25 mouse cellular contexts compared by ENCODE assay signal in the genomic region with DNA sequence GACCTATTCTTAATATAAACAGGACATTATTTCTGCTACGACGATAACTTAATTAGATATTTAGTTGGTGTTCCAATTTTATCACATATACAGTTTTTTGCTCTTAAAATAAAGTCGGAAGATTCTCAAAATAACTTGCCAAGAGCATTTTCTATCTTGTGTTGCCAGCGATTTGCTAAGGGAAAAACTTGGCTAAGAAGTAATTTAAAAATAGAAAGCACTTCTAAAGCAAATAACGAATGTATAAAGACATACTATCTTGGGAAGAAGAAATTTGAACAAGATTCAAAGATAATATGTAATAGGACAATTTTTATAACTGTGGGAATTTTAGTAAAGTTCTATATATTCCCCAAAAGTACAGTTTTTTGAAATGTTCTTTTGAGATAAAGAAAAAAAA.
A peak's percentile ranks its signal among the peaks of the same experiment; 100 is the strongest.
DNase-seq lines count a peak whose midpoint lies in the region; ATAC-seq lines count a peak whose summit lies in the region.
"Had no signal": no experiment of that assay in that cellular context is flagged by ENCODE, and none has a peak within 500 bp of the region (broad histone marks: within the 10 kb centered on the region; RNA-seq: fewer than 3 reads in every experiment).

No protein-coding gene starts in this region.

- H3K9me3 ChIP-seq in forebrain, embryonic 14.5 days (replicated peaks; ENCODE audit: control insufficient read depth, low read length) = no peaks in the 10 kb centered on the region
- no peaks in the 10 kb centered on the region for H3K9me3 ChIP-seq in forebrain, embryonic 10.5 days
- H3K9me3 ChIP-seq in intestine, embryonic 16.5 days (ENCODE audit: control insufficient read depth, low read length) = no peaks in the 10 kb centered on the region
- H3K9me3 ChIP-seq: embryonic facial prominence, embryonic 10.5 days; embryonic facial prominence, embryonic 12.5 days; forebrain, embryonic 12.5 days had no signal

- no peak for ATAC-seq in forebrain, embryonic 14.5 days
- ATAC-seq in frontal cortex, adult (ENCODE audit: low TSS enrichment) = peak; percentile 70
- ATAC-seq in activated CD4-positive, CD25-positive, alpha-beta regulatory T cell, adult 4 months = no peak
- no peak for ATAC-seq in intestine, embryonic 16.5 days
- ATAC-seq: CD4-positive, CD25-positive, alpha-beta regulatory T cell, adult 4 months; forebrain, embryonic 16.5 days; Patski had no signal

- no peak overlapping the region for H3K4me2 ChIP-seq in forebrain, embryonic 14.5 days (ENCODE audit: low read length)
- H3K4me2 ChIP-seq in intestine, embryonic 16.5 days (ENCODE audit: low read depth, low read length) = no peak overlapping the region
- H3K4me2 ChIP-seq: embryonic facial prominence, embryonic 12.5 days; forebrain, embryonic 12.5 days had no signal

- no peaks in the 10 kb centered on the region for H3K36me3 ChIP-seq in forebrain, embryonic 14.5 days (ENCODE audit: control insufficient read depth, insufficient read depth, low read length)
- no peaks in the 10 kb centered on the region for H3K36me3 ChIP-seq in forebrain, embryonic 10.5 days (replicated peaks)
- no peaks in the 10 kb centered on the region for H3K36me3 ChIP-seq in intestine, embryonic 16.5 days (ENCODE audit: control insufficient read depth, insufficient read depth, low read length)
- H3K36me3 ChIP-seq: embryonic facial prominence, embryonic 10.5 days; embryonic facial prominence, embryonic 12.5 days; forebrain, embryonic 12.5 days; G1E had no signal

- H3K27ac ChIP-seq in forebrain, embryonic 14.5 days (ENCODE audit: low read depth, low read length) = no peak overlapping the region
- H3K27ac ChIP-seq in forebrain, embryonic 10.5 days = no peak overlapping the region
- no peak overlapping the region for H3K27ac ChIP-seq in intestine, embryonic 16.5 days (ENCODE audit: low read length)
- H3K27ac ChIP-seq: embryonic facial prominence, embryonic 10.5 days; embryonic facial prominence, embryonic 12.5 days; forebrain, embryonic 12.5 days had no signal

- no peak overlapping the region for H3K4me3 ChIP-seq in forebrain, embryonic 14.5 days (ENCODE audit: low read depth, low read length)
- H3K4me3 ChIP-seq in forebrain, embryonic 10.5 days = no peak overlapping the region
- H3K4me3 ChIP-seq in intestine, embryonic 16.5 days (ENCODE audit: low read length) = no peak overlapping the region
- H3K4me3 ChIP-seq: embryonic facial prominence, embryonic 10.5 days; embryonic facial prominence, embryonic 12.5 days; forebrain, embryonic 12.5 days had no signal

- H3K4me1 ChIP-seq in forebrain, embryonic 14.5 days (ENCODE audit: control insufficient read depth, insufficient read depth, low read length) = no peaks in the 10 kb centered on the region
- H3K4me1 ChIP-seq in forebrain, embryonic 10.5 days = no peaks in the 10 kb centered on the region
- no peaks in the 10 kb centered on the region for H3K4me1 ChIP-seq in intestine, embryonic 16.5 days (ENCODE audit: control insufficient read depth, insufficient read depth, low read length)
- H3K4me1 ChIP-seq: embryonic facial prominence, embryonic 10.5 days; embryonic facial prominence, embryonic 12.5 days; forebrain, embryonic 12.5 days had no signal

- H3K27me3 ChIP-seq in forebrain, embryonic 14.5 days (replicated peaks; ENCODE audit: control insufficient read depth, insufficient read depth, low read length) = no peaks in the 10 kb centered on the region
- H3K27me3 ChIP-seq in forebrain, embryonic 10.5 days (ENCODE audit: poor library complexity, severe bottlenecking) = no peaks in the 10 kb centered on the region
- H3K27me3 ChIP-seq in intestine, embryonic 16.5 days (replicated peaks; ENCODE audit: control insufficient read depth, insufficient read depth, low read length) = no peaks in the 10 kb centered on the region
- H3K27me3 ChIP-seq: CH12.LX; embryonic facial prominence, embryonic 12.5 days; forebrain, embryonic 12.5 days; Patski had no signal

- H3K9ac ChIP-seq in forebrain, embryonic 14.5 days (ENCODE audit: low read length) = no peak overlapping the region
- no peak overlapping the region for H3K9ac ChIP-seq in intestine, embryonic 16.5 days (ENCODE audit: low read depth, low read length)
- H3K9ac ChIP-seq: embryonic facial prominence, embryonic 12.5 days; forebrain, embryonic 12.5 days had no signal

- 80% methylated on average over 5 of the region's 5 CpGs for WGBS in forebrain, embryonic 14.5 days
- WGBS in forebrain, embryonic 10.5 days = 90% methylated on average over 5 of the region's 5 CpGs
- WGBS in intestine, embryonic 16.5 days = 78% methylated on average over 5 of the region's 5 CpGs

- peak; percentile 23 for DNase-seq in forebrain, embryonic 14.5 days (ENCODE audit: low spot score)
- DNase-seq in forebrain, embryonic 10.5 days (ENCODE audit: extremely low spot score, low spot score) = no peak
- DNase-seq in frontal cortex, postnatal 14 days (ENCODE audit: low spot score in 2 of 2) = no peak
- peak; percentile 56 for DNase-seq in brain, adult 2 months (ENCODE audit: low read depth, low spot score)
- DNase-seq in brain, embryonic 18.5 days (ENCODE audit: low read depth, low spot score) = peak; percentile 28
- DNase-seq: adrenal gland, adult 2 months; adrenal gland, postnatal 10 days; adrenal gland, postnatal 25 days; B cell, adult 2 months; cerebellum, adult 11-12 months; cerebellum, adult 2 months; cerebellum, adult 9-10 months; cerebellum, postnatal 10 days; cerebellum, postnatal 25 days had no signal

Comparison
In these comparisons a context has a peak if more than half of its experiments do, and no peak if none do; other contexts are left out.
1. DNase-seq: peak in forebrain, embryonic 14.5 days (single experiment), brain, adult 2 months (single experiment) and brain, embryonic 18.5 days (single experiment); none in forebrain, embryonic 10.5 days (single experiment) and frontal cortex, postnatal 14 days (0 of 2).